Mouse (Mus musculus) heart, adult 18-20 months (tissue): ENCODE data around the gene Catsper2. TPM values are rescaled to one million over a fixed set of nuclear protein-coding genes. Genes with fewer than 3 reads are reported as not detected.
"Not testable (repeated sequence)": the region's sequence is repeated elsewhere in the genome, so short reads cannot be mapped to it uniquely, and the experiment has no call there.

Experiments
- DNase-seq, 2 experiments: peaks; one replicate each; pipeline ENCODE4 v3.0.0; 2021 to 2022; ENCODE audit warnings: mixed read lengths in 1 of 2
- total RNA-seq, 2 experiments: library from RNA; stranded (reverse); gene quantifications; 2 replicates each; pipeline ENCODE4 v1.2.3; 2021

Gene Catsper2
- total RNA-seq, 2 experiments from 2014 or later = 3.1 to 4.4 TPM

DNA sequence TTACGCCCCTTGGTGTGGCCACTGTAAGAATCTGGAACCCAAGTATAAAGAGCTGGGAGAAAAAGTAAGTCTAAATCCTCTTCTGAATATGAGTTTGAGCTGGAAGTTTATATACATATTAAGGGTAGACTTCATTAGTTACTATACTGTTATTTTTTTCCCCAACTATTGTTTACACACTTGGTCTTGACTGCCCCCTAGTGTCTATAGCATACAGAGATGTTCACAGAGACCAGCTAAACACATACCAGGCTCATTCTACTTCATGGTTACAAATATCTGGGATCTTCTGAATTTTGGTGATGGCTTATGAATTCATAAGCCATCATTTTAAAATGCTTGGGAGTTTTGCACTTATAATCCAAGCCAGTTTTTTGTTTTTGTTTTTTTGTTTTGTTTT lies 21.3 kb upstream of the Catsper2 start:
- DNase-seq = no peak

DNA sequence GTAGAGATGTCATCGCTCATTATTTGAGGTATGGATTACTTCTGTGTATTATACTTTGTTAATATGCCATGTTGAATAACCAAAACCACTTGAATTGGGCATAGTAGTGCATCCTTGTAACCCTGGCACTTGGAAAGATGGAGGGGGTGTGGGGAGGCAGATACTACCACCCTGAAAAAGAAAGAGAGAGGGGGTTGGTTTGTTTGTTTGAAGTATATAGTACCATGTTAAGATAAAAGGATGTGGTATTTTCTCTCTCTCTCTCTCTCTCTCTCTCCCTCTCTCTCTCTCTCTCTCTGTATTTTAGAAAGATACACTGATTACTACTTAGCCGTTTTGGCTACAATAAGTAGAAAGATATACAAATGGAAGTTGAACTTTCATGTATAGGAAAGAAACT lies 12.3 kb upstream of the Catsper2 start:
- no peak for DNase-seq

DNA sequence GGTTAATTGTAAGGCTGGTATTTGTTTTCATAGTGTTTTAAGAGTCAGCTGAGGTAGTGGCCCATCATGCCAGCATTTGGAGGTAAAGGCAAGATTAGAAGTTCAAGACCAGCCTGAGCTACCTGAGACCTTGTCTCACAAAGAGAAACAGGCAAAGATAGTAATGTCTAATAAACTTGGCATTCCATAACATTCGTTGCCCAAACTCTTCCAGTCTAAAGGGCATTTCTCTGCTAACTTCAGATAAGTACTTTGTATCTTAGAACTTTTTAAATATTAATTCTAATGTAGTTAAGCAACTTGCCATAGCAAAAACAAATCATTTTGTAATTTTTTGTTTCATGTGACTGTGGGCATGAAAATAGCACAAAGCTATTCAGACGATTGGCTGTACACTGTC lies 9.6 kb upstream of the Catsper2 start:
- no peak for DNase-seq

DNA sequence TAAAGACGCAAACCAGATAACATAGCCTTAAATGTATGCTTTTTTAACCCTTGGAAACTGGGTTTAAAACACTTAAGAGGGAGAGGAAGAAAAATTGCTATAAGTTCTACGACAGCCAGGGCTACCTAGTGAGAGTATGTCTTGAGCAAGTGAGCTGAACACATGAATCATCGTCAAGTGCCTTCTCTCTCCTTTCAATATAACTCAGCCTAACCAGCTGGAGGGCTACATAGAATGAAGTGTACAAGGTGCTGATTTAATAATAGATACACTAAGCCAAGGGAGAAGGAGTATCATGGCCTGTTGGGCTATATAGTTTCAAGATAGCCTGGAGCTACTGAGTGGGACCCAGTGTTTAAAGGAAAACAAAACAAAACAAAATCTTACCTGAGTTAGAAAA lies 4.9 kb upstream of the Catsper2 start:
- no peak for DNase-seq

DNA sequence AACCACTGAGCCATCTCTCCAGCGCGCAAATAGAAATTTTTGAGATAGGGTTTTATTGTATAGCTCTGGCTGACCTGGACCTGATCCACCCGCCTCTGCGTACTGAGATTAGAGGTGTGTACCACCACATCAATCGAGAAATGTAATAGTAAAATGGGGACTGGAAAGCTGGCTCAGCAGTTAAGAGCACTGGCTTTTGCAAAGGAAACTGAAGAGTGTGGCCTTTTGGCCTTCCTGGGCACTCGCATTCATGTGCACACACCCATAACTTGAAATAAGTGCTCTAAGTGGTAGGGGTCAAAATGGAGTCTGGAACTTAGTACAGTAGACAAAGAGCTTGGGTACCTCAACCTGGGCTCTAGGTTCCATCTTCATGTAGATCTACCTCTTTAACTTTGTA lies 2.8 kb upstream of the Catsper2 start:
- DNase-seq = no peak

DNA sequence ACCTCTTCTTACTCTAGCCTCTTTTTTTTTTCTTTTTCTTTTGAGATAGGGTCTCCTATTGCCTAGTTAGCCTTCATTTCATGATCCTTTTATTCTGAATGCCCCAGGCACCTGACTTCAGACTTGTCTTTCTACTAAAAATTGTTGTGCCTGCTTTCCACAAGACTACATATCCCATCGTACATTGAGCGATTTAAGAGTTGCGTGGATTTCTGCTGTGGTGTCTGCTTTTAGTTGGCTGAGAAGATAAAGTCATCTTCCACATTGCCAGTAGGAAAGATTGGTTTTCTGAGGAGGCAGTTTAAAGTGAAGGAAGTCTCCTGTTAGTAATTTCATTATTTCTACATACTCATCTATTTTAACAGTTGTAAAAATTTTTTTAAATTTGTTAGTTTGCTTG lies 2.0 kb upstream of the Catsper2 start:
- DNase-seq = no peak

DNA sequence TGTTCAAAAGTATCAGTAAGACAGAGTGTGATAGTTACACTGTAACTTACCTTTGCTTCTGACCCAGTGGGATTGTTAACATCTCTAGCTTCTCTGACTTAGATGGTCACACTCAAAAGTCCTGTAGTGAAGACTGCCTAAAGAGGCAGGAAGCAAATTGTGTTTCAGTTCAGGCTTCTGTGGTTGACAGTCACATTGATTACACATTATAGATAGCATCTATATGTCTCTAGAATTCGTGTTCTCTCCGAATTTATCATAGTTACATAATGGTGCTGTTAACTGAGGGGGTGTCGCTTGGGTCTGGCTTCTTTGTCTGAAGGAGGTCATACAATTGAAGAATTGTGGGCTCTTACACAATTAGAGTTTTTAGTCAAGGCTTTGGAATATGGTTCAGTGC lies 1.5 kb upstream of the Catsper2 start:
- DNase-seq = no peak

DNA sequence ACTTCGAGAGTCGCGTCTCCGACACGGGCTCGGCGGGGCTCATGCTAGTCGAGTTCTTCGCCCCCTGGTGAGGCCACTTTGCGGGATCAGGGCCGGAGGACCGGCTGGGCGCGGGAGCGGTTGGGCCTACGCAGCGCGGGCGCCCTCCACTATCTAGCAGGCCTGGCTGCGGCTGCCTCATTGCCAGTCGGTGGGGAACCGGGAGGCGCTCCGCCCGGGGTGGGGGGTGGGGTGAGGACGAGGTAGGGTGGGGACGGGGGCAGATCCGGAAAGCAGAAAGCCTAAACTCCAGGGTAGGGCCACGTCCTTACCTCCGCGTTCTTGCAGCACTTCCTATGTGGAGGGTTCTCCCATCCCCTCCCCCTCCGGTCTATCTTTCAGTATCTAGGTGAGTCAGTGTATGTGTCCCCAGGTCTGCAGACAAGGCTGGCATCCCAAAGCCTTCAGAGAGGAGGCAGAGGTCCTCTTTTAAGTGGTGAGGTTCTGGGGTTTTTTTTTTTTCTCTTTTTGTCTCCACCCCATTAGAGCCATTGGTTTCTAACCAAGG lies 620 bp upstream of the Catsper2 start:
- peak in 1 of 2 experiments; percentile 57 for DNase-seq

DNA sequence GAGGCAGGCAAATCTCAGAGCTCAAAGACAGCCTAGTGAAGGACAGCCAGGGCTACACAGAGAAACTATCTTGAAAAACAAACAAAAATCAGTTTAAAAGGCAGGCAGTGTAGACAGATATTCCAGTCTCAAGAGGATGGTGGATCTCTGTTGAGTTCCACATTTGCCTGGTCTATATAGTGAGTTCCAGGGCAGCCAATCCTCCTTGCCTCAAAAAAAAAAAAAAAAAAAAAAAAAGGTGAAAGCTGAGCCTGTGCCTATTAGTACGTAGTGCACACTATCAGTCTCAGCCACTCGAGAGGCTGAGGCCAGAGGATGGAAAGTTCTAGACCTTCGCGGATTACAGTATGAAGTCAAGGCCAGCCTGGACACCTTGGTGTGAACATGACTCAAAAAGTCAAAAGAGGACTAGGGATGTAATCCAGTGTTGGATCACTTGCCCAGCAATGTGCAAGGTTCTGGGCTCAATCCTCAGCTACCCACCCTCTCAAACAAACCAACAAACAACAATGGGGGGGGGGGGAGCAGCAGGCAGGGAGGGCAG lies 677 bp downstream of the Catsper2 start:
- peak in 1 of 2 experiments; percentile 28 for DNase-seq

DNA sequence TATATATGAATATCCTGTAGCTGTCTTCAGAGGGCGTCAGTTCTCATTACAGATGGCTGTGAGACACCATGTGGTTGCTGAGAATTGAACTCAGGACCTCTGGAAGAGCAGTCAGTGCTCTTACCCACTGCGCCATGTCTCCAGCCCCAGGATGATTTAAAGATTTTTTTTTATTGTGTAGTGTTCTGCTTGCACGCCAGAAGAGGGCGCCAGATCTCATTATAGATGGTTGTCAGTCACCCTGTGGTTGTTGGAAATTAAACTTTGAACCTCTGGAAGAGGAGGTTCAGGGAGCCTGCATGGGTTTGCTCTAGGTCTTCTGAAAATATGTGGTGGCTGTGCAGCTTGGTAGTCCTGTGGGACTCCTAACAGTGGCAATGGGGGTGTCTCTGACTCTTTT lies 5.4 kb downstream of the Catsper2 start:
- DNase-seq = peak; percentile 32 to 50

DNA sequence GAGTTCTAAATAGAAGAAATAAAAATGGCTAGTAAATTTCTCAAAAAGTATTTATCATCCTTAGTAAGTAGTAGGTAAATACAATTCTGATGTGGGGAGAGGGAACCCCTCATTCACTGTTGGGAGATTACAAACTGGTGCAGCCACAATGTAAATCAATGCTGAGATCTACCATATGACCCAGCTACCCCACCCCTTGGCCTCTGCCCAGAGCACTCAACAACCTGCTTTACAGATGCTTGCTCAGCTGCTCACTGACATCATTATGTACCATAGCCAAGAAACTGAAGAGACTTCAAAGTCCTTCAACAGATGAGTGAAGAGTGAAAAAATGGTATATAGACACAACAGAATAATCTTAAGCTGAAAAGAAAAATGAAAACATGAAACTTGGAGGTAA lies 10.3 kb downstream of the Catsper2 start:
- no peak for DNase-seq

DNA sequence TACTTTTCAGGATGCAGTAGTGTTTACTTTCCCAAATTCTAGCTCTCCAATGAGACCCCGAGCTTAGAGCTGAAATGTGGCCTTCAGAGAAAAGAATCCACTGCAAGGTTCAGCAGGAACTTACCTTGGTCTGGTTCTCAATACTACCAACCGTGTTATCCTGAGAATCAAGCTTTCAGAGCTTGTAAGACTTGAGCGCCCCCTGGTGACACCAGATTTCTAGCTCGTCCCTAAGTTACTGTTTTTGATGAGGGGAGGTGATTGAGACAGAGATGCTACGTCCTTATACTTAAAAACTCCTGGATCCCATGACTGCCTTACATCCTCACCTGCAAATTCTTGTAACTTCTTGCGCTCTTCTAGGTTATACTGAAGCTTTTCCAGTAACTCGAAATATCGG lies 17.0 kb downstream of the Catsper2 start:
- DNase-seq = peak; percentile 47 to 91

DNA sequence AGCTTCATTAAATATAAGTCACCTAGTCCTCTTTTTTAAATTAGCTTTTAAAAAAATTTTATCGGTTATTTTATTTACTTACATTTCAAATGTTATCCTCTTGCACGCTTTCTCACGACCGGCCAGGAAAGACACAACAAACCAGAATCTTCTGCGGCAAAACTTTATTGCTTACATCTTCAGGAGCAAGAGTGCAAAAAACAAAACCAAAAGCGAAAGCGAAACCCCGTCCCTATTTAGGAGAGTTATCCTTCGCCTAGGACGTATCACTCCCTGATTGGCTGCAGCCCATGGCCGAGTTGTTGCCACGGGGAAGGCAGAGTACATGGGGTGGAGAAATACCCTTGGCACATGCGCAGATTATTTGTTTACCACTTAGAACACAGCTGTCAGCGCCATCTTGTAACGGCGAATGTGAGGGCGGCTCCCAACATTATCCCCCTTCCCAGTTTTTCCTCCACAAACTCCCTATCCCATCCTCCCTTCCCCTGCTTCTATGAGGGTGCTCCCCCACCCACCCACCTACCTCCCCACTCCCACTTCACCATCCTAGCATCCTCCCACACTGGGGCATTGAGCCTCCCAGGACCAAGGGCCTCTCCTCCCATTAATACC lies 26.5 kb downstream of the Catsper2 start, which contains the start of gene Strc:
Gene Strc (minus strand): TSS at position 208 of the 615 bp plus-strand sequence.
- DNase-seq = not testable (repeated sequence)

DNA sequence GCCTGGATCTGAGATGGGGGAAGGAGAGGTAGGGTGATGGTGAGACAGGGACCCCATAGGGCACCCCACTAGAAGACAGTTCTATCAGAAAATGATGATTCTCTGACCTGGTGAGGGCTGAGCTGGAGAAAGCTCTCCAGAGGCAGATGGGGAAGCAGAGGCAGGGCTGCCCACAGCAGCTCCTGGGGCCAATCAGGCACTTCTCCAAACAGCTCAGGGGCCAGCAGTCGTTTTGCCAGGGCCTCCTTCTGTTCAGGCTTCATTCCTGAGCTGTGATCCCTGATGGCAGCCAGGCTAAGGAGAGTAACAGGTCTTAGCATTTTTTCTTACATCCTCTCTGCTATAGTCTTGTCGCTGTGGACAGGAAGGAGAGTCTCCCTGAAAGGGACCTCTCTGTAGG lies 38.8 kb downstream of the Catsper2 start:
- DNase-seq = no peak

DNA sequence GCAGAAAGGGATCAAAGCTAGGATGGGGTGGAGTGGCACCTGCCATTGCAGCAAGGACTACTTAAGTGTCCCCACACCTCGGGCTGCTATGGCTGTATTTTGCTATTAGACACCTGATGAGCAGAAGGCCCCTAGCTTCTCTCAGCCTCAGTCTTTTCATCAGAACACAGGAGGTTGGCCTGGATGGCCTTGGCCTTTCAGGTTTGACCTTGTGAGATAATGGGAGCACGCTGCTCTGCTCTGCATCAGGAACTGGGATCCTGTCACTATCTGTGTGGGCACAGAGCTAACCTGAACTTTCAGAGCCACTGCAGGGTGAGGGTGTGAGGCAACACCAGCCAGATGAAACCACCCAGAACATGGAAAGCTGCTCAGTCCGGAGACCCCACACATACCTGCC lies 41.3 kb downstream of the Catsper2 start:
- DNase-seq = no peak

DNA sequence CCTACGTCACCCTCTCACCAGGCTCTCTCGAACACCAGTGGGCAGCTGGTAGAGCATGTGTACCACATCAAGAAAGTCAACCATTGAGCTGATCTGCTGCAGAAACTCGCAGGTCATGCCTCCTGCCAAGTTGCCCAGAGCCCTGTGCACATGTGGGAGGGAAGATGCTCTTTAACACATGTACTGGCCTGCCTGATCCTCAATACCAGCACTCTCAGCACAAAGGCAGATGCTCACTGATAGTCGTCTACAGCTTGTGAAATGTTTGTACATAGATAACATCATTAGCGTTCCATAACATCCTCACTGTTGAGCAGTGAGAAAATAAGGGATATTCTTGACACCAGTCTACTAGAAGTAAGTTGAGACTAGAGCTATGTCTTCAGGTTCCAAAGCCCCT lies 42.7 kb downstream of the Catsper2 start:
- DNase-seq = no peak

DNA sequence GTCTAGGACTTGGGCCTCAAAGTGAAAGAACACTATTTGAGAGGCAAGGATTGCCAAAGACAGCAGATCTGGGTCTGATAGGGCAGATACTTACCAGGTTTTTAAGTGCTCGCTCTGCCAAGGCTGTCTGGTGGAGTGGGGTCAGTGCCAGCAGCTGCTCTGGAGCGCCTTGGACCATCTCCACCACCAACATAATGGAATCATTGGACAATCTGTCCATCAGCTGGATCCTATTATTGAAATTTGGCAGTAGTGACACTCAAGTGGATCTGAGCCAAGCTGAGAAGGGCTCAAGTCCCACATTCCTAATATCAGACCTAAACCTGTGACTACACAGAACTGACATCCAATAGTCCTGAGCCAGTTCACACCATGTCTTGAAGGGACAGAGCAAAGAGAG lies 44.8 kb downstream of the Catsper2 start:
- no peak for DNase-seq

DNA sequence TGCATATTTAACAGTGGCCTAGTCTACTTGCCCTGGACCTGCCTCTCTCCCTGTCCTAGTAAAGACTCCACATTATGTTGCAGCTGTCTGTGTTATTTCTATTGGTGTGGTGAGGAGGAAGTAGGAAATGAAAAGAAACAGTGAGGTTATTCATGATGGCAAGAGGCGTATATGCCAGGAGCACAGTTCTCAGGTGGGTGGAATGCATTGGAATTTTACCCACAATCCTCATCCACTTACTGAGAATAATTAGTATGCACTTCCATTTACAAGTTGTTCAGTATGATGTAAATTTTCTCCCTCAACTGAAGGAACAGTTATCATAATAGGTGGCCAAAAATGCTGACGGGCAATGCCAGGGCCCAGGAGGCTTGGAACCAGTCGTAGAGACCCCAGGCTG lies 49.9 kb downstream of the Catsper2 start:
- DNase-seq = no peak

DNA sequence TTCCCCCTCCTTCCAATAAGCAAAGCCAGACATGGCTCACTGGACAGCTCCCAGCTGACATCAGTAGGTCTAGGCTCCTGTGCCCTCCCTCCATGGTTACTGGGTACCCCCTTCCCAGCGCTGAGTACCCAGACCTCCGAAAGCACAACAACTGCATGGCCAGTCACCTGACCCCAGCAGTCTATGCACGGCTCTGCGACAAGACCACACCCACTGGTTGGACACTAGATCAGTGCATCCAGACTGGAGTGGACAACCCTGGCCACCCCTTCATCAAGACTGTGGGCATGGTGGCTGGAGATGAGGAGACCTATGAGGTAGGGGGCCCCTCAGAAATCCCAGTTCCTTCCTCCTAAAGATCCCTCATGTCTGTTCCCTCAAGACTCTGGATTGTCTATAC lies 54.1 kb downstream of the Catsper2 start:
- no peak for DNase-seq

DNA sequence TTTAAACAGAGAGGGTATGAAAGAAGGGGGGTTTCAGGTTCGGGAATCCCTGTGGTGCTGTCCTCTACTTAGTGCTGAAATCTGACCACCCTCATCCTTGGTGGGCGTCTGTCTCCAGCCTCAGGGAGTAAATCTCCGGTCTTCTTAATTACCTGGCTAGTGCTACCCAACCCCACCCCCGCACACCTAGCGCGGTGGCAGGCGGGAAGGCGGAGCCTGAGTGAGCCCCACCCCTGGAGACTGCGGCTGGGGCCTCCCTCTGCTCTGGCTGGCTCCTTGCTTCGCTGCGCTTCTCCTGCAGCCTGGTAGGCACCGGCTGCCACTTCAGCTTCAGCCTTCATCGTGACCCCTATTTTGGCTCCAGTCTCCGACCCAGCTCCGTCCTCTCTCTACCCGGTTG lies 55.2 kb downstream of the Catsper2 start:
- DNase-seq = peak in 1 of 2 experiments; percentile 15

DNA sequence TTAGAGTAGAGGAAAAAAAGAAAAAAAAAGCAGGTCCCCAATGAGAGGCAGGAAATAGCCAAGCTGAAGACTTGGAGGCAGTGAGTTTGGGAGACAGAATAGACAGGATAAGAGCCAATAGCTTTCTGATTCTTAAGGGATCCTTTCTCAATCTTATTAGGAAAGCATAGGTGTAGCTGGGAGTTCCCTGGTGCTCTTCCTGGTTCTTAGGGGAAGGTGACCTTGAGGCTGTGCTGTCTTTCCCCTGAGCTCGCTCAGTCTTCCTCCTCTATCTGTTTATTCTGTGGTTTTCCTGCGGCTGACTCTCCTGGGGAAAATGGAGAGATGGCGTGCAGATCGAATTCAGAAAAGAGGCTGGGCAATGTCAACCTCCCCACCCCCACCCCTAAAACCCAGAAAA lies 55.6 kb downstream of the Catsper2 start:
- DNase-seq = no peak

DNA sequence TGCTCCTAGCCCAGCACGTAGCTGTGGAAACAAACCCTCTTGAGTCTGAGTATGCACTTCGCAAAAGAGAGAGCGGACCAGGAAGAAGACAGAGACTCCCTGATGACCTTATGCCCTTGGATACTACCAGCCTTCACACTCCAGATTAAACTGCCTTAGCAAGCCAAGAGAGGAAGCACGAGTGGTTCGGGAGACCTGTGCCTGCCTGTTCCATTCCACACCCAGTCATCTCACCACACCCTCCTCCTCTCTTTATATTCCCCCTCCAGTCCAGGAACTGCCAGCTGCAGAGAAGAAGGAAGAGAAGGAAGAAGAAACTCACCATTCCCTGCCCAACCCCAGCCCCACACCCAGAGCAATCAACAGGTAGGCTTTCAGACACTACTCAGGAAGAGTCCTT lies 56.1 kb downstream of the Catsper2 start, which contains the start of gene Ckmt1:
Gene Ckmt1 (plus strand): TSS at position 221 of the 400 bp plus-strand sequence.
- no peak for DNase-seq

DNA sequence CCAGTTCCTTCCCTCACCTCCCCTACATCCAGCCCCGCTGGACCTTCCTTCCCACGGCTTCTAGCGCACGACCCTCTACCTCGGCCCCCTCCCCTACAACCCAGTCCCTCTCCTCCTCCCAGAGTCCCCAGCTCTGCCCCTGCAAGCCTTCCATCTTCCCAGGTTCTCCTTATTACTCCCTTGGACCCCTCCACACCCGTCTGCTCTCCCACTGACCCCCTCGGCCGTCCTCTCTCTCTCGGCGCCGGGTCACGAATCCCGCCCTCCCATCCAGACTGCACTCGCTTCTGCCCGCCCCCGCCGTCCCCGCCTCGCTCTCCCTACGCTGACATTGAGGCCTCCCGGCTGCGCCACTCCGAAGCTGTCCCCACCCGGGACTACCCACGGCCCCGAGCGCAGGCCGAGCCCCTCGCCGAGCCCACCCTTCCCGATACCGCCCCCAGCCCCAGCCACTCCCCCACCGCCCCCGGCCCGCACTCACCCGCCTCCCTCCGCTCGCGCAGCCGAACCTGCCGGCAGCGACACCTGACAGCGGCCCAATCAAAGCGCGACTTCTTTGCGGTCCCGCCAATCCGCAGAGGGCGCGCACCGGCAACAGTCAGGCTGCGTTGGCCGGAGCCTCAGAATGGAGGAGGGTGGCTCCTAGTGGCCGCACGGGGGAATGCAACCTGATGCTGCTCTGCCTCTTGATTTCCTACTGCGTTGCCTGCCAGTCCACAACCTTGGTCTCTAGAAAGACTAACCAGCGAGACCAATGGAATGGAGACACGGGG lies 58.6 kb downstream of the Catsper2 start, which contains the start of gene Ppip5k1:
Gene Ppip5k1 (minus strand): TSS at position 577 of the 773 bp plus-strand sequence.
- DNase-seq = peak; percentile 96 to 98
